Mouse (Mus musculus) kidney, adult 2 months (tissue): ENCODE data around the gene Agbl4. TPM values are rescaled to one million over a fixed set of nuclear protein-coding genes. Genes with fewer than 3 reads are reported as not detected.

Source experiments
- DNase-seq: peaks from one replicate; pipeline ENCODE4 v3.0.0; 2021
- H3K27ac ChIP-seq: fragments of 200-500 bp; 2 replicates; pipeline ENCODE4 v1.5.1; 2012; ENCODE audit warnings: low read depth, low read length, control low read depth, inconsistent platforms; ENCODE audit not compliant: insufficient read depth
- H3K27me3 ChIP-seq: fragments of 200-500 bp; replicated peaks from 2 replicates; pipeline ENCODE4 v1.6.1; 2012; ENCODE audit warnings: mild to moderate bottlenecking, moderate library complexity, low read length, inconsistent platforms; ENCODE audit not compliant: control insufficient read depth, insufficient read depth
- H3K36me3 ChIP-seq: fragments of 200-500 bp; 2 replicates; pipeline ENCODE4 v1.6.1; 2012; ENCODE audit warnings: mild to moderate bottlenecking, moderate library complexity, low read length, inconsistent platforms; ENCODE audit not compliant: control insufficient read depth, insufficient read depth
- H3K4me1 ChIP-seq: fragments of 200-500 bp; 2 replicates; pipeline ENCODE4 v1.6.1; 2011; ENCODE audit warnings: low read length; ENCODE audit not compliant: control insufficient read depth, insufficient read depth
- H3K4me3 ChIP-seq: fragments of 200-500 bp; 2 replicates; pipeline ENCODE4 v1.5.1; 2011; ENCODE audit warnings: mild to moderate bottlenecking, low read depth, low read length, control low read depth; ENCODE audit not compliant: insufficient read depth
- CTCF ChIP-seq: fragments of 200-500 bp; conservative IDR thresholded peaks from 2 replicates; pipeline ENCODE4 v1.5.1; 2011; ENCODE audit warnings: low read depth, mild to moderate bottlenecking, control low read depth, low read length, moderate library complexity, mixed read lengths; ENCODE audit not compliant: insufficient read depth, insufficient read length
- POLR2A ChIP-seq: fragments of 200-500 bp; IDR thresholded peaks from one replicate; pipeline ENCODE4 v1.6.1; 2011; ENCODE audit warnings: low read depth, low read length, control low read depth
- WGBS: fragments of 180-500 bp; shearing (Covaris S2); methylation state at CpG from one replicate; pipeline ENCODE4 v1.1.7; 2018; 5-methylcytosine and 5-hydroxymethylcytosine counted together
- polyA plus RNA-seq: library from polyadenylated mRNA; depleted of rRNA; stranded (reverse); fragments of >200 nt; gene quantifications from 2 replicates; pipeline ENCODE4 v1.2.3, GENCODE M21; 2012; rRNA removed

The Agbl4 gene
- polyA plus RNA-seq, 1 experiment: 0.16 TPM

DNA sequence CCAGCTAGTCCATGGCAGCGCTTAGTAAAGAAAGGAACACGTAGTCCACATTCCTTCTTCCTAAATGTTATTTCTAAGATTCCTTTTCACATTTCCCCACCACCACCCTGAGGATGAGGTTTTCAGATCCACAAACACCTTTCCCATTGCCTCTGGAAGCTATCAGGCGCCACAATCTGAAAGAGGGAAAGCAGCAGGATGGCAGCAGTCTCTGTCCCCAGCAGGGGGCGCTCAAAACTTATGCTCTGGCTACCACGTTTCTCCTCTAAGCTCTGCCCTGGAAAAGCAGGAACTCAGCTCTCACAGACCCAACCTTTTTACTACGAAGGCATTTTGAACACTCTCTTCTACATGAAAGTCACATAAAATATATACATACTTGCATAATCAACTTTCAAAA, 1290.2 kb downstream of the Agbl4 start:
- no peaks in the 10 kb centered on the region; the same call in 1 of the 2 replicates for H3K27me3 ChIP-seq
- no peak for TF ChIP-seq POLR2A
- peak; percentile 85 for TF ChIP-seq CTCF
- no peak overlapping the region for H3K4me3 ChIP-seq
- H3K36me3 ChIP-seq: no peaks in the 10 kb centered on the region
- peak; percentile 87 for DNase-seq
- H3K4me1 ChIP-seq: no peaks in the 10 kb centered on the region
- 7% methylated on average over 6 of the region's 6 CpGs for WGBS
- H3K27ac ChIP-seq: no peak overlapping the region

DNA sequence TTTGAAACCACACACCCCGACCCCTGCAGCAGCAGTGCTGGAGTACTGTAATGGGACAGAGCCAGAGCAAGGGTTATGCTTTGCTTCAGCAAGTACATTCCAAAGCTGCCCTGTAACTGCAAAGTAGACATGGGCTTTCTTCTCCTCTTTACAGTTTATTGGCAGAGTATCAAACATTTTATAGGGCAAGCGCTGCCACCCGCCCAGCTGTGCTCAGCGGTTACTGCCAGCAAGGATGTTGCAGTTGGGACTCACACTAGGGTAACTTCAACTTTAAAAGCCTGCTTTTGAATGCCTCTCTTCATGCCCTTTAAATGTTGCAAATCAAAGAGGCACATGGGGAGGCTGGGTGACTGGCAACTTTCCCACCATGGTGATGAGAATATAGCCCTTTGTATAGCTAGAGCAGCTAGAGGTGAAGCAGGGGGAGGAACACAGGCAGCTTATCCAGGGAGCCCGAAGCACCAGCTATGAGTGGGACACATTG, 1293.6 kb downstream of the Agbl4 start:
- Histone ChIP-seq H3K4me1 (no peaks in the 10 kb centered on the region), H3K27ac (no peak overlapping the region), H3K36me3 (no peaks in the 10 kb centered on the region), H3K27me3 (no peaks in the 10 kb centered on the region; the same call in none of the 2 replicates), H3K4me3 (no peak overlapping the region)
- no peak for TF ChIP-seq POLR2A
- TF ChIP-seq CTCF: no peak
- WGBS: 45% methylated on average over 5 of the region's 5 CpGs
- no peak for DNase-seq

DNA sequence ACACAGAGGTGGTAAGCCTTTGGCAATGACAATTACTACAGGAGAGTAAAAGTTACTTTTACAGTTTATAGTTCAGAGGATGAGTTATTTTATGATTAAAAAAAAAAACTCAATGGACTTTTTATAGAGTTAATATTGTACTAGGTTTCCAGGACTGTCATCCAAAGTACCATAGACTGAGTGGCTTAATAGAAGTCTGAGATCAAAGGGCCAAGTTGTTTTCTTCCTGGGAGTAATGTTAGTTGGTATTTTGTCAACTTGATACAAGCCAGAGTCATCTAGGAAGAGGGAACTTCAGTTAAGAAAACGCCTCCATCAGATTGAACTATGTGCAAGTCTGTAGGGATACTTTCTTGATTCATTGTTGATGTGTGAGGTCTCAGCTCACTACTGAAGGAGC, 1303.9 kb downstream of the Agbl4 start:
- Histone ChIP-seq H3K4me3 (no peak overlapping the region), H3K36me3 (no peaks in the 10 kb centered on the region), H3K27me3 (no peaks in the 10 kb centered on the region), H3K27ac (peak overlapping the region; percentile 64; the same call in 1 of the 2 replicates), H3K4me1 (peaks cover 6% of the 10 kb centered on the region; the same call in 1 of the 2 replicates)
- TF ChIP-seq CTCF (no peak), POLR2A (no peak)
- 37% methylated on average over 1 of the region's 1 CpGs for WGBS
- DNase-seq: peak; percentile 64

DNA sequence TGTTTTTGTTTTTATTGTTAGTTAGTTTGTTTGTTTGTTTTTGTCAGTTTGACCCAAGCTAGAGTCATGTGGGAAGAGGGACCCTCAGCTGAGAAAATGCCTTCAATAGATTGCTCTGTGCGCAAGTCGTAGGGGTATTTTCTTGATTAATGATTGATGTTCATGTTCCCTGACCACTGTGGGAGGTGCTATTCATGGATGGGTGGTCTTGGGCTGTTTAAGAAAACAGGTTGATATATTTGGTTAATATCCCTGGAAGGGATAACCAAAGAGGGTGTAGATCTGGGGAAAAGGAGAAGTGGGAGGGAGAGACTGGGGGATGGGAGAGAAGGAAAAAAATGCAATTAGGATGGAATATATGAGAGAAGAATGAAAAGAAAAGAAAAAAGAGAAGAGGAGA, 1306.7 kb downstream of the Agbl4 start:
- 49% methylated on average over 2 of the region's 2 CpGs for WGBS

DNA sequence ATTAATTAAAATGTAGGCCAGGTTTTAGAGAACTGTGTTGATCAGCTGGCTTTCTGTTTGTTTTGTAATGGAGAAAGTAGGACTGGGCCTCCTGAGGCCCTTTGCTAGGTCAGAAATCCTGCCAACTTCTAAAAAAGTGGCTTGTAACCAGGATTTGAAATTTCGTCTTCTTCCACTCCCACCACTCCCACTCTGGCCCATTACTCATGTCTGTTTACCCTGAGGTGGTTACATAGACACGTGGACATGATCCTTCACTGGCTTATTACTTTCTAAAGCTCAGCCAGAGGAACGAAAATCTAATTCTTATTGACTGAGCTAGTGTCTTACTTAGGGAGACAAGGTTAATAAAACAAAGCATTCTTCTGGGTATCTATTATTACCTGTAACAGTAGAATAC, 1307.5 kb downstream of the Agbl4 start:
- Histone ChIP-seq H3K4me1 (peaks cover 6% of the 10 kb centered on the region; the same call in 1 of the 2 replicates), H3K27me3 (no peaks in the 10 kb centered on the region), H3K36me3 (no peaks in the 10 kb centered on the region), H3K4me3 (no peak overlapping the region), H3K27ac (no peak overlapping the region)
- 62% methylated on average over 3 of the region's 3 CpGs for WGBS
- DNase-seq: no peak
- no peak for TF ChIP-seq CTCF
- TF ChIP-seq POLR2A: no peak

More for the DNA sequence above, 1306.7 kb downstream of the Agbl4 start:
- H3K27ac ChIP-seq: no peak overlapping the region
- H3K4me3 ChIP-seq: no peak overlapping the region
- no peaks in the 10 kb centered on the region for H3K27me3 ChIP-seq
- peak; percentile 17 for DNase-seq
- no peak for TF ChIP-seq CTCF
- TF ChIP-seq POLR2A: no peak
- H3K36me3 ChIP-seq: no peaks in the 10 kb centered on the region
- H3K4me1 ChIP-seq: peaks cover 6% of the 10 kb centered on the region; the same call in 1 of the 2 replicates

Other genes with a start within 250 kb of the Agbl4 start
- gene Elavl4, start 45.8 kb upstream of the Agbl4 start, polyA plus RNA-seq: 0.04 and 0.30 TPM in 2 replicates